Mouse (Mus musculus) T-helper 1 cell (primary cell): ENCODE measurements around the gene Tceal6.
"Not testable (repeated sequence)": the region's sequence is repeated elsewhere in the genome, so short reads cannot be mapped to it uniquely, and the experiment has no call there.

Experiments used
- in situ Hi-C: fragments of 300-600 bp; cut with MboI, MseI; formaldehyde crosslinking; loops from one replicate; pipeline ENCODE4 v1.15.1; 2025; ENCODE audit warnings: high pct_unique_total_duplicates

Tceal6 gene

DNA sequence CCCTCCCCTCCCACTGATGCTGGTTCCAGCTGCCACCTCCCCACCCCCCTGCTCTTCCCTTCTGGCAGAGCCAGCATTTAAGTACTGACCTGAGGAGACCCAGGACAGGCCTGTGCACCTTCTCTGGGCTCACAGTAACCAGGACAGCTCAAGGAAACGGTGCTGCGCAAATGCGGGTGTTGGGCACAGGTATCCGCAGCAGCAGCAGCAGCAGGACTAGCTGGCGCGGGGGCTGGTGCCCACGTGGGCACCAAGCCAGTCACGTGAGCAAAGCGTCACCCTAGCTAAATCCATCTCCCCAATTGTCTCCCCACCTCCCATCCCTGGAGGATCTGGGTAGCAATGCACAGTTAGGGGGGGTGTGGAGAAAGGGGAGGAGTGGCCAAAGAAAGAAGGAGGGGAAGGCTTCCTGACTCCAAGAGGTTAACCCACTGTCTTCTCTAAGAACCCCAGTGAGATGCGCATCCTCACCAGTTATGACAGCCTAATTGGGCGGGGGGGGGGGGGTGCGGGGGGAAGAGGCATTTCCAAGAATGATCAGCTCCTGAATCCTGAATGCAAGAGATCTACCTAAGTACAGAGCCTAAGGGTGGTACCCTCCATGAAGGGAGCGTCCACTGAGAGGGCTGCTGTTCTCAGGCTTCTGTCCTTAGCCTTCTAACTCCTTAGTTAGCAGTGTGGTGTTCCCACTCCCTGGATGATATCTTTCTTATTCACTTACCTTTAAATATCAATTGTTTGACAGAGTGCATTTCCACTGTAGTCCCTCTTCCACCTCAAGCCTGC, at the start of gene Tceal6:
Gene Tceal6, minus strand, starts transcription at position 252 of the 786 bp plus-strand sequence.
- in situ Hi-C loops: no loop called here

DNA sequence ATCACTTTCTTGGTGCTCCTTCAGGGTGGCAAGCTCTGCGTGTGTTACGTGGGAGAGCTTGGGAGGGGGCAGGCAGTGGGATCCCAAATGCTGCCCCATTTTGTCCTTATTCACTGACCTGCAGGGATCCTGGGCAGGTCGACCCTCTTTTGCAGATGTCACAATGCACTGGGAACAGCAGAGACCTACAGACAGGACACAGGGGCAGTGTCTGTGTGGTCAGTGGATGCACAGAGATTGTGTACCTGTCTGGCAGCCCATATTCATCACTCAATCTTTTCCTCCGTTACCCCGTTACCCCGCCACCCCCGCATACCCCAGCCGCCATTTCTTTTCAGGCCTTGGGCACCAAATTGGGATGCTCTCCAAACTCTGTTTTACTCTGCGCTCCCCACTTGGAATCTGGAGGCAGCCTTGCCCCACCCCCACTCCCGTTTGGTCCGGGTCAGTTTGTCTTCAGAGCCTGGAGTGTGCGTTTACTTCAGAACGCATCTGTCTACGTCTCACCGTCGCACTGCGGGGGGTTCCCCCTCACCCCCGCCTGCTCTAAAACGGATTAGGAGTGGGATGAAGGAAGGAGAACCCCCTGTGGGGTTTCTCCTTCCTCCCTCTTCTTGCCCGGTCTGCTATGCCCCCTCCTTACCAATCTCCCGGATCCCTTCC, 583 bp downstream of the Tceal6 start:
- in situ Hi-C loops: not testable (repeated sequence)

DNA sequence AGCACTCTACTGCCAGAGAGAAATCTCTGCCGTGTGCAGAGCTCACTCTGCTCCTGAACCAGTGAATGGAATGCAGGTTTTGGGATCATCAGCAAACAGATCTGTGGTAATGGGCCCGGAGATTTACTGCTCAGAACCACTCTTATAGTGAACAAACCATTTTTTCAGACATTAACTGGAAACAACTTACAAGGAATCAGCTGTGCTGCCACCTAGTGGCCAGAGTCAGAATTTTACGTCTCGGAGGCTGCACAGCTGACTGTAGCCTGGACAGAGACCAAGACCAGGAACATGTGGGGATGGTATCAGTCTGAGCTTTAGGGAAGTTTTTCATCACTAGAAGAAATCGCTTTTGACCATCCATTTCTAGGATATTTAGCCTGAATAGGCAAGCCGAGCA, 20.6 kb downstream of the Tceal6 start:
- in situ Hi-C loops: loop anchor here (5.0 kb wide), 2 partner anchors 83 to 292 kb away; no protein-coding TSS in a partner anchor

DNA sequence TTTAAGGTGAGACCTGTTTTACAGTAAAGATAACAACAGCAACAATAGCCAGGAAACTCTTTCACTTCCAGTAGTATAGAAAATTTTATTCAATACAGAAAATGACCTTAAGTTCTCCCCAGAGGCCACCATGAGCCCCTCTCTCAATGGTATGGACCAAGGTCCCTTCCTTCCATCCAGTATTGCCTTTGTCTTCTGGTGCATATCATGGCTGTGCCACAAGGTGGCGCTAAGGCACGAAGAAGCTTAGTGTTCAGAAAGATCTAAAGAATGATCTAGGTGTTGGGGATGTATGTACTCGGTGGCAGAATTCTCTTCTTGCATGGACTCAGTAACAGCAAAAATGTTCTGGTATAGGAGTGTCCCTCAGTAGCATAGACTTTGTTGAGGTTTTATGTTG, 21.8 kb downstream of the Tceal6 start:
- in situ Hi-C loops: loop anchor here (5.0 kb wide), 1 partner anchor 81 kb away; no protein-coding TSS in a partner anchor

DNA sequence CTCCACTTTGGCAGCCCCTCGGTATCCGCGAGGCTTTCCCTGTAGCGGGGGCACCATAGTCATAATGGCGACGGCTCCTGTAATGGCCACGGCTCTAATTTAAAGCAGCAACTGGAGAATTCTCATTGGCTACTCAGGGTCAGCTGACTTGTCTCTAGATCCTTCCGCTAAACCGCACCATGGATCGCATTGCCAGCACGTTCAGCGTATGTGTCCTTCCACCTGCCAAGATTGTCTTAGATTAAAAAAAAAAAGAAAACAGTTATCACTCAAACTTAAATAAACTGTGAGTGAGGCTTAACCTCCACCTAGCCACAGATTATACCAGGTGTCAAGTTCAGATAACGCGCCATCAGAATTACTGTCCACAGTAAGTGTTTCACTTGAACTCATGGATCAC, 33.0 kb downstream of the Tceal6 start, which contains the start of gene Gm15023:
Gene Gm15023, minus strand, starts transcription at position 101 of the 400 bp plus-strand sequence.
- in situ Hi-C loops: not testable (repeated sequence)
